ENCODE assay signal across 8 mouse cellular contexts in the genomic region with DNA sequence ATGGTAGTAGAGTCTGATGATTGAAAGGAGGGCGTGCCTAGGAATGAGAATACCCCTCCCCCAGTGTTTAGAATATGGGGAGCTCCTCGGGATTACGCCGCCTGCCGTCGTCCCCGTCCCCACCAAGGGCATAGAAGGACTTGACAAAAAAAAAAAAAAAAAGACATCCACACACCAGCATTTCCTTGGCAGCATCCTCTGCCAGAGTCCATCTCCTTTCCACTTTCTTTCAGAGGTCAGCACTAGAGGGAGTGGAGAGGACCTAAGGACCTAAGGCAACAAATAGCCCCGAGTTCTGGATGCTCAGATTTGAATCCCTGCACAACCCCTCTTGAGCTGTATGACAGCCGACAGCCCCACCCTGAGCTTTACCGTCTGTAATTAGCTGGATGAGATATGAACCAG. TPM values are rescaled to one million over a fixed set of nuclear protein-coding genes. Genes with fewer than 3 reads are reported as not detected.
A peak's percentile ranks its signal among the peaks of the same experiment; 100 is the strongest.
DNase-seq lines count a peak whose midpoint lies in the region; ATAC-seq lines count a peak whose summit lies in the region.

No protein-coding gene starts in this region.

- peaks cover 47% of the 10 kb centered on the region for H3K4me1 ChIP-seq in kidney, embryonic 15.5 days
- H3K4me1 ChIP-seq in forebrain, embryonic 15.5 days = peaks cover 42% of the 10 kb centered on the region
- peaks cover 40% of the 10 kb centered on the region for H3K4me1 ChIP-seq in limb, embryonic 13.5 days

- H3K9me3 ChIP-seq in kidney, embryonic 15.5 days (replicated peaks) = no peaks in the 10 kb centered on the region
- H3K9me3 ChIP-seq in forebrain, embryonic 15.5 days = no peaks in the 10 kb centered on the region
- no peaks in the 10 kb centered on the region for H3K9me3 ChIP-seq in limb, embryonic 13.5 days

- H3K4me2 ChIP-seq in kidney, embryonic 15.5 days = peak overlapping the region; percentile 82
- H3K4me2 ChIP-seq in forebrain, embryonic 15.5 days (replicated peaks) = peak overlapping the region; percentile 99
- H3K4me2 ChIP-seq in limb, embryonic 13.5 days (replicated peaks) = peak overlapping the region; percentile 100

- peak overlapping the region; percentile 70 for H3K4me3 ChIP-seq in kidney, embryonic 15.5 days (replicated peaks)
- no peak overlapping the region for H3K4me3 ChIP-seq in forebrain, embryonic 15.5 days
- peak overlapping the region; percentile 97; the same call in 1 of the 2 replicates for H3K4me3 ChIP-seq in limb, embryonic 13.5 days

- no peak for ATAC-seq in kidney, embryonic 15.5 days (replicated peaks; ENCODE audit: low FRiP score)
- ATAC-seq in forebrain, embryonic 15.5 days (replicated peaks) = no peak
- ATAC-seq in limb, embryonic 13.5 days (ENCODE audit: low FRiP score, low read depth) = no peak

- no peak for DNase-seq in kidney, adult 9 months
- DNase-seq in retina, postnatal 1 day = peak; percentile 40
- no peak for DNase-seq in cerebellum, adult 11-12 months
- DNase-seq in T-cell, adult 2 months (ENCODE audit: low spot score) = no peak
- no peak for DNase-seq in ovary, adult 18-20 months (ENCODE audit: low spot score)

- H3K27ac ChIP-seq in kidney, embryonic 15.5 days = peak overlapping the region; percentile 97
- peak overlapping the region; percentile 99 for H3K27ac ChIP-seq in forebrain, embryonic 15.5 days (replicated peaks)
- no peak overlapping the region for H3K27ac ChIP-seq in limb, embryonic 13.5 days

- H3K27me3 ChIP-seq in kidney, embryonic 15.5 days = no peaks in the 10 kb centered on the region
- no peaks in the 10 kb centered on the region for H3K27me3 ChIP-seq in forebrain, embryonic 15.5 days
- H3K27me3 ChIP-seq in limb, embryonic 13.5 days = no peaks in the 10 kb centered on the region

- no peaks in the 10 kb centered on the region for H3K36me3 ChIP-seq in kidney, embryonic 15.5 days
- no peaks in the 10 kb centered on the region for H3K36me3 ChIP-seq in forebrain, embryonic 15.5 days
- H3K36me3 ChIP-seq in limb, embryonic 13.5 days = no peaks in the 10 kb centered on the region

- H3K9ac ChIP-seq in kidney, embryonic 15.5 days = no peak overlapping the region
- H3K9ac ChIP-seq in forebrain, embryonic 15.5 days (replicated peaks) = no peak overlapping the region
- H3K9ac ChIP-seq in limb, embryonic 13.5 days = no peak overlapping the region

- WGBS in kidney, embryonic 15.5 days = 8% methylated on average over 10 of the region's 10 CpGs
- 3% methylated on average over 10 of the region's 10 CpGs for WGBS in forebrain, embryonic 15.5 days
- WGBS in limb, embryonic 13.5 days = 8% methylated on average over 10 of the region's 10 CpGs

RNA-seq across cellular contexts. Expression of a gene that starts 1.6 kb away (rescaled TPM):
- 83.4 and 91.9 TPM in 2 replicates for polyA plus RNA-seq in kidney, embryonic 15.5 days (2015; fragmentation: Nextera tagmentation; extraction: Ambion mirVana)
- 131 TPM in 2 replicates for polyA plus RNA-seq in forebrain, embryonic 15.5 days (2015; fragmentation: Nextera tagmentation; extraction: Ambion mirVana)
- 114 and 123 TPM in 2 replicates for polyA plus RNA-seq in limb, embryonic 13.5 days (2015; fragmentation: Nextera tagmentation; extraction: Ambion mirVana)

RNA-seq across cellular contexts. Expression of a gene that starts 1.9 kb away (rescaled TPM):
- polyA plus RNA-seq in kidney, embryonic 15.5 days (2015; fragmentation: Nextera tagmentation; extraction: Ambion mirVana) = 33.3 and 44.6 TPM in 2 replicates
- 17.8 and 20.1 TPM in 2 replicates for polyA plus RNA-seq in forebrain, embryonic 15.5 days (2015; fragmentation: Nextera tagmentation; extraction: Ambion mirVana)
- 37.8 and 42.6 TPM in 2 replicates for polyA plus RNA-seq in limb, embryonic 13.5 days (2015; fragmentation: Nextera tagmentation; extraction: Ambion mirVana)

RNA-seq across cellular contexts. Expression of a gene that starts 29.0 kb away (rescaled TPM):
- polyA plus RNA-seq in kidney, embryonic 15.5 days (2015; fragmentation: Nextera tagmentation; extraction: Ambion mirVana) = 99.4 and 101 TPM in 2 replicates
- polyA plus RNA-seq in forebrain, embryonic 15.5 days (2015; fragmentation: Nextera tagmentation; extraction: Ambion mirVana) = 77.4 and 86.3 TPM in 2 replicates
- 89.1 and 93.5 TPM in 2 replicates for polyA plus RNA-seq in limb, embryonic 13.5 days (2015; fragmentation: Nextera tagmentation; extraction: Ambion mirVana)

RNA-seq across cellular contexts. Expression of a gene that starts 43.3 kb away (rescaled TPM):
- polyA plus RNA-seq in kidney, embryonic 15.5 days (2015; fragmentation: Nextera tagmentation; extraction: Ambion mirVana) = 8.3 and 8.9 TPM in 2 replicates
- 2.9 and 3.4 TPM in 2 replicates for polyA plus RNA-seq in forebrain, embryonic 15.5 days (2015; fragmentation: Nextera tagmentation; extraction: Ambion mirVana)
- 7.3 and 8.1 TPM in 2 replicates for polyA plus RNA-seq in limb, embryonic 13.5 days (2015; fragmentation: Nextera tagmentation; extraction: Ambion mirVana)

RNA-seq across cellular contexts. Expression of a gene that starts 48.3 kb away (rescaled TPM):
- 18.6 and 18.8 TPM in 2 replicates for polyA plus RNA-seq in kidney, embryonic 15.5 days (2015; fragmentation: Nextera tagmentation; extraction: Ambion mirVana)
- 22.8 and 24.7 TPM in 2 replicates for polyA plus RNA-seq in forebrain, embryonic 15.5 days (2015; fragmentation: Nextera tagmentation; extraction: Ambion mirVana)
- polyA plus RNA-seq in limb, embryonic 13.5 days (2015; fragmentation: Nextera tagmentation; extraction: Ambion mirVana) = 20.5 and 22.1 TPM in 2 replicates
